Mouse (Mus musculus) forebrain, embryonic 12.5 days (tissue): ENCODE measurements at regions not wholly inside any gene's neighbourhood (a gene's known extent, or its start where the extent isn't known, plus 50 kb on each side); places are given as distances from the start of the nearest gene placed in this dataset. TPM values are rescaled to one million over a fixed set of nuclear protein-coding genes. Genes with fewer than 3 reads are reported as not detected.
"Not testable (repeated sequence)": the region's sequence is repeated elsewhere in the genome, so short reads cannot be mapped to it uniquely, and the experiment has no call there.

Experiments
- ATAC-seq: fragments of 200-750 bp; cut with Nextera tagmentation; 2 replicates; pipeline ENCODE4 v1.8.0; 2017; ENCODE audit warnings: moderate TSS enrichment; ENCODE audit not compliant: low FRiP score
- H3K27ac ChIP-seq: fragments of 300-500 bp; sonication (generic); 2 replicates; pipeline ENCODE4 v1.5.1; 2016; ENCODE audit warnings: mild to moderate bottlenecking
- H3K27me3 ChIP-seq: fragments of 300-500 bp; sonication (generic); 2 replicates; pipeline ENCODE4 v1.6.1; 2016; ENCODE audit warnings: mild to moderate bottlenecking
- H3K36me3 ChIP-seq: fragments of 300-500 bp; sonication (generic); replicated peaks from 2 replicates; pipeline ENCODE4 v1.6.1; 2016; ENCODE audit warnings: mild to moderate bottlenecking
- H3K4me1 ChIP-seq: fragments of 300-500 bp; sonication (generic); 2 replicates; pipeline ENCODE4 v1.6.1; 2016
- H3K4me2 ChIP-seq: fragments of 300-500 bp; sonication (generic); 2 replicates; pipeline ENCODE4 v1.6.1; 2016; ENCODE audit warnings: mild to moderate bottlenecking, moderate library complexity
- H3K4me3 ChIP-seq: fragments of 300-500 bp; sonication (generic); replicated peaks from 2 replicates; pipeline ENCODE4 v1.5.1; 2016; ENCODE audit warnings: mild to moderate bottlenecking
- H3K9ac ChIP-seq: fragments of 300-500 bp; sonication (generic); 2 replicates; pipeline ENCODE4 v1.6.1; 2016; ENCODE audit warnings: mild to moderate bottlenecking
- H3K9me3 ChIP-seq: fragments of 300-500 bp; sonication (generic); 2 replicates; pipeline ENCODE4 v1.6.1; 2016
- WGBS: fragments of 180-500 bp; shearing (Covaris S2); methylation state at CpG from one replicate; pipeline ENCODE4 v1.1.7; 2016; 5-methylcytosine and 5-hydroxymethylcytosine counted together
- microRNA-seq: library from miRNA; unstranded; fragments of <30 nt; microRNA quantifications from one replicate; pipeline ENCODE4, GENCODE M21; 2017

- not testable (repeated sequence) for H3K36me3 ChIP-seq, ATAC-seq, H3K27ac ChIP-seq, H3K4me3 ChIP-seq, H3K27me3 ChIP-seq, H3K4me2 ChIP-seq, H3K4me1 ChIP-seq, H3K9me3 ChIP-seq, H3K9ac ChIP-seq
- 83% methylated on average over 9 of the region's 9 CpGs for WGBS
Measured at GRCm38 (mm10) chr16:65432046-65432445, 88.3 kb upstream of the Pou1f1 start.

DNA sequence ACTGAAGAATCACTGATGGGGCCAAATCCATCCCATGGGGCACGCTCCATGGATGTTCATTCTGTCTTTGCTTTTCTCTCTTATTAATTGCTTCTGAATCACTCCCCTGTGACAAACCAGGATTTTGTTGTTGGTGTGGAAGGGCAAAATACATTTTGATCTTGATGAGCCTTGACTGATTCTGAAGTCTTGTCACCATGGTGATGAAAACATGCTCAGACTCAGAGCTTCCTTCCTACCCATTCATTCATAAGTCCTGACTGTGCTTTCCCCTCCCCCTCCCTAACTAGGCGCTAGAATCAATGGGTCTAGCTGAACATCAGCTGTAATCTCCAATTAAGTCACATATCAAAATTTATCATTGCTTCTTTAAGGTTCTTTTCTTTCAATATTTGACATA lies 84.2 kb upstream of the Pou1f1 start:
- Histone ChIP-seq H3K27ac (no peak overlapping the region), H3K4me3 (no peak overlapping the region), H3K4me1 (no peaks in the 10 kb centered on the region), H3K9ac (no peak overlapping the region), H3K9me3 (no peaks in the 10 kb centered on the region), H3K27me3 (no peaks in the 10 kb centered on the region), H3K4me2 (no peak overlapping the region), H3K36me3 (no peaks in the 10 kb centered on the region)
- 67% methylated on average over 2 of the region's 2 CpGs for WGBS
- no peak for ATAC-seq

DNA sequence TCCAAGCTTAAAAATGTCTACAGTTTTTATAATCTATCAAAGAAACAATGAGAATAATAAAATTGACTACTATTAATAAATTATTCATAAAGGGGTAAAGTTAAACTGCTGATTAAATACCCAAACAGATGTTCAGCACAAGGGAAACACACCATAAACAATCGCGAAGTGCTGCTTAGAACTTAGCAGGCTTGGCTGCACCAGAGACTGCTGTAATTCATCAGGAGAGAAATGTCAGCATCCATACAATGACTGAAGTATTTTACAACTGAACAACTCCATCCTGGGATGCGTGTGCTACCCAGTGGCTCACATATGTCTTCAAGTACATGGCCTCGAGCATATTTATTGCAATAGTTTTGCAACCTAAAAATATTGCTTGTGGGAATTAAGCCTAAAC lies 78.4 kb upstream of the Pou1f1 start:
- Histone ChIP-seq H3K4me3 (no peak overlapping the region), H3K4me2 (no peak overlapping the region), H3K9me3 (no peaks in the 10 kb centered on the region), H3K9ac (no peak overlapping the region), H3K27ac (no peak overlapping the region), H3K36me3 (no peaks in the 10 kb centered on the region), H3K27me3 (no peaks in the 10 kb centered on the region), H3K4me1 (no peaks in the 10 kb centered on the region)
- no peak for ATAC-seq
- 79% methylated on average over 4 of the region's 4 CpGs for WGBS

GRCm38 (mm10) chr16:65448810-65449209 lies 71.5 kb upstream of the Pou1f1 start:
- Histone ChIP-seq H3K4me3 (no peak overlapping the region), H3K9ac (no peak overlapping the region), H3K36me3 (no peaks in the 10 kb centered on the region), H3K27me3 (no peaks in the 10 kb centered on the region), H3K9me3 (no peaks in the 10 kb centered on the region), H3K4me1 (no peaks in the 10 kb centered on the region), H3K27ac (no peak overlapping the region), H3K4me2 (no peak overlapping the region)
- WGBS: 85% methylated on average over 3 of the region's 3 CpGs
- ATAC-seq: no peak

DNA sequence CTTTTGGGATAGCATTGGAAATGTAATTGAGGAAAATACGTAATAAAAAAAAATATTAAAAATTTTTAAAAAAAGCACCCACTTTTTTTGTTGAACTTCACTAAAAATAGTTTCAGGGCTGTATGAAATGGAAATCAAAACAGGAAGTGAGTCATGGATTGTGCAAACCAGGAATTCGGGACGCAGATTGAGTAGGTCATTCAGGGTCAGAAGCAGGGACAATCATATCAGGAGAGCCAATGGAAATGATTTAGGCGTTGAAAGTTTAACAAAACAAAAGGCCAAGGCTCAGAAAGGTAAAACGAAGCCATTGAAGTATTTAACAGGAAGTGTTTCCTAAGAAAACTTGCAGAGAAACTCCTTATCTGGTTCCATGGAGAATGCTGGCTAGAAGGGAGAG lies 69.6 kb upstream of the Pou1f1 start:
- no peaks in the 10 kb centered on the region for H3K9me3 ChIP-seq
- no peaks in the 10 kb centered on the region for H3K4me1 ChIP-seq
- H3K27ac ChIP-seq: no peak overlapping the region
- ATAC-seq: no peak
- H3K27me3 ChIP-seq: no peaks in the 10 kb centered on the region
- no peak overlapping the region for H3K4me2 ChIP-seq
- no peaks in the 10 kb centered on the region for H3K36me3 ChIP-seq
- no peak overlapping the region for H3K4me3 ChIP-seq
- 82% methylated on average over 5 of the region's 5 CpGs for WGBS
- H3K9ac ChIP-seq: no peak overlapping the region

- H3K9me3 ChIP-seq: no peaks in the 10 kb centered on the region
- H3K4me3 ChIP-seq: no peak overlapping the region
- no peaks in the 10 kb centered on the region for H3K27me3 ChIP-seq
- no peak overlapping the region for H3K27ac ChIP-seq
- WGBS: 91% methylated on average over 3 of the region's 3 CpGs
- no peak overlapping the region for H3K9ac ChIP-seq
- H3K4me1 ChIP-seq: no peaks in the 10 kb centered on the region
- no peak overlapping the region for H3K4me2 ChIP-seq
- H3K36me3 ChIP-seq: no peaks in the 10 kb centered on the region
- no peak for ATAC-seq
Measured at GRCm38 (mm10) chr16:65451885-65452284, 68.4 kb upstream of the Pou1f1 start.

- H3K27ac ChIP-seq, H3K27me3 ChIP-seq, H3K4me2 ChIP-seq, H3K4me3 ChIP-seq, H3K36me3 ChIP-seq, ATAC-seq, H3K4me1 ChIP-seq, H3K9ac ChIP-seq, H3K9me3 ChIP-seq: not testable (repeated sequence)
- 67% methylated on average over 1 of the region's 3 CpGs for whole genome bisulfite sequencing
Measured at GRCm38 (mm10) chr16:65456948-65457347, 63.4 kb upstream of the Pou1f1 start.

GRCm38 (mm10) chr16:65458234-65458633 lies 62.1 kb upstream of the Pou1f1 start:
- Histone ChIP-seq H3K4me2 (no peak overlapping the region), H3K9ac (no peak overlapping the region), H3K27ac (no peak overlapping the region), H3K4me3 (no peak overlapping the region), H3K36me3 (no peaks in the 10 kb centered on the region), H3K27me3 (no peaks in the 10 kb centered on the region), H3K4me1 (no peaks in the 10 kb centered on the region), H3K9me3 (no peaks in the 10 kb centered on the region)
- 89% methylated on average over 3 of the region's 3 CpGs for WGBS
- no peak for ATAC-seq

- 84% methylated on average over 4 of the region's 4 CpGs for WGBS
- H3K4me3 ChIP-seq: no peak overlapping the region
- H3K27ac ChIP-seq: no peak overlapping the region
- ATAC-seq: no peak
- no peak overlapping the region for H3K4me2 ChIP-seq
- H3K27me3 ChIP-seq: no peaks in the 10 kb centered on the region
- no peaks in the 10 kb centered on the region for H3K4me1 ChIP-seq
- no peaks in the 10 kb centered on the region for H3K36me3 ChIP-seq
- no peaks in the 10 kb centered on the region for H3K9me3 ChIP-seq
- no peak overlapping the region for H3K9ac ChIP-seq
Measured at GRCm38 (mm10) chr16:65469681-65470080, 50.6 kb upstream of the Pou1f1 start.

Small RNA genes in the stretch of these regions (microRNA-seq; reads per million reads assigned to microRNA genes)
- gene Gm23659: not detected
